Mouse (Mus musculus): ENCODE results near the gene Ptma.
"Not testable (repeated sequence)": the region's sequence is repeated elsewhere in the genome, so short reads cannot be mapped to it uniquely, and the experiment has no call there.

GRCm38 (mm10) chr1:86539583-86539982 is 13.1 kb downstream of the Ptma start:
- TF ChIP-seq EP300, CTCF (IDR thresholded peaks at IDR 0.05): not testable (repeated sequence)

All from lung, postnatal 0 days (tissue).